14 mouse cellular contexts compared by ENCODE assay signal in the genomic region with DNA sequence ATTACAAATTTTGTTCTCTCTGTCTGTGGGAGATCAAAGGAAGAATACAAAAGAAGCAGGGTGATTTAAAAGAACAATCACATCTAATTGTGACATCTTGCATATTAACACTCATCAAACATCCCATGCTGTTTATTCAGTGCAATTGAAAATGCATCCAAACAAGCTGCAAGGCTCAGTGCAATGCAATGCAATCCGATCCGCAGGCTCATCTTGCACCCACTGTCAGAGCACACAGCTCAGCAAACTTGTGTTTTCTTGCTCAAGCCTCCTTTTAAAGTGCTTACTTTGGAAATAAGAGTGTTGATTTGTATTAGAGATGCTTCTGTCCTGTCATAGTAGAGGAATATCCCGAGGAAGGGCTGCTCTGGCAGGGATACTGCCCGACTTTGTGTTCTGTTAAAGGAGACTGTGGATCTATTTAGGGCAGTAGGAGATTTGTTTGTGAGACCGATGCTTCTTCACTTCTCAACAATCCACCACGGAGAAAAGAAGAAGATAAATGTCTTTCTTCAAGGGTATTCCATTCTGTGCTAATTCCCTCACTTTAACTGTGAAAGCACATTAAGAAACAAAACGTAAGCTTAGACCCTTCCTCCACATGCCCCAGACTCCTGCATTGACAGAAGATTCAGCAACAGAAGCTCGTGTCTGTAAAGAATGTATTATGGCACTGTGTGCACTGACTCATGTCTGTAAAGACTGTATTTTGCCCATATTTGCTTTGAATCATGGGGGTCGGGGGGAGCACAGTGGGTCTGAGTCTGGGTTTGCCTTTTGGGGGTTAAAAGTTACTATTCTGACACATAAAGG.
DNase-seq lines count a peak whose midpoint lies in the region; ATAC-seq lines count a peak whose summit lies in the region.
"Had no signal": no experiment of that assay in that cellular context is flagged by ENCODE, and none has a peak within 500 bp of the region (broad histone marks: within the 10 kb centered on the region; RNA-seq: fewer than 3 reads in every experiment).

No protein-coding gene starts in this region.

- 20% methylated on average over 9 of the region's 9 CpGs for WGBS in forebrain, embryonic 14.5 days
- 22% methylated on average over 9 of the region's 9 CpGs for whole genome bisulfite sequencing in midbrain, embryonic 10.5 days
- WGBS in neural tube, embryonic 15.5 days, result 13% methylated on average over 9 of the region's 9 CpGs
- WGBS in limb, embryonic 10.5 days, result 45% methylated on average over 9 of the region's 9 CpGs

- H3K4me1 ChIP-seq in forebrain, embryonic 14.5 days (ENCODE audit: control insufficient read depth, insufficient read depth, low read length), result 0 out of 2 replicates have a peak, but pooled peaks cover 3% of the 10 kb centered on the region
- H3K4me1 ChIP-seq in midbrain, embryonic 10.5 days, result peaks cover 13% of the 10 kb centered on the region
- H3K4me1 ChIP-seq in neural tube, embryonic 15.5 days, result peaks cover 8% of the 10 kb centered on the region
- no peaks in the 10 kb centered on the region for H3K4me1 ChIP-seq in limb, embryonic 10.5 days
- H3K4me1 ChIP-seq: intestine, embryonic 15.5 days; limb, embryonic 12.5 days had no signal

- DNase-seq in frontal cortex, postnatal 10 days (ENCODE audit: low spot score in 2 of 2), result no peak
- peak; percentile 31 for DNase-seq in forebrain, embryonic 14.5 days (ENCODE audit: low spot score)
- no peak for DNase-seq in midbrain, embryonic 10.5 days (ENCODE audit: low spot score)
- no peak for DNase-seq in limb, embryonic 10.5 days (ENCODE audit: low spot score)
- DNase-seq in gastrocnemius, postnatal 10 days, result no peak
- DNase-seq in heart, adult 9 months (ENCODE audit: low spot score in 2 of 2), result no peak
- DNase-seq: adrenal gland, adult 8-10 months; cerebellum, postnatal 36 days; thymus, postnatal 14 days had no signal

- H3K9ac ChIP-seq in forebrain, embryonic 14.5 days (ENCODE audit: low read length), result no peak overlapping the region
- no peak overlapping the region for H3K9ac ChIP-seq in neural tube, embryonic 15.5 days (replicated peaks)
- H3K9ac ChIP-seq: intestine, embryonic 15.5 days; limb, embryonic 12.5 days had no signal

- no peaks in the 10 kb centered on the region; the same call in 1 of the 2 replicates for H3K36me3 ChIP-seq in forebrain, embryonic 14.5 days (ENCODE audit: control insufficient read depth, insufficient read depth, low read length)
- no peaks in the 10 kb centered on the region for H3K36me3 ChIP-seq in midbrain, embryonic 10.5 days
- peaks cover 15% of the 10 kb centered on the region; the same call in 1 of the 2 replicates for H3K36me3 ChIP-seq in neural tube, embryonic 15.5 days
- H3K36me3 ChIP-seq in limb, embryonic 10.5 days, result no peaks in the 10 kb centered on the region
- H3K36me3 ChIP-seq: intestine, embryonic 15.5 days; limb, embryonic 12.5 days had no signal

- peak overlapping the region; percentile 2; the same call in 1 of the 2 replicates for H3K4me2 ChIP-seq in forebrain, embryonic 14.5 days (ENCODE audit: low read length)
- peak overlapping the region; percentile 41 for H3K4me2 ChIP-seq in neural tube, embryonic 15.5 days
- H3K4me2 ChIP-seq: intestine, embryonic 15.5 days; limb, embryonic 12.5 days had no signal

- no peaks in the 10 kb centered on the region for H3K27me3 ChIP-seq in forebrain, embryonic 14.5 days (replicated peaks; ENCODE audit: control insufficient read depth, insufficient read depth, low read length)
- H3K27me3 ChIP-seq in midbrain, embryonic 10.5 days (ENCODE audit: low read depth, poor library complexity, severe bottlenecking), result no peaks in the 10 kb centered on the region
- H3K27me3 ChIP-seq in neural tube, embryonic 15.5 days (replicated peaks), result no peaks in the 10 kb centered on the region
- no peaks in the 10 kb centered on the region for H3K27me3 ChIP-seq in limb, embryonic 10.5 days (ENCODE audit: low read depth, poor library complexity, severe bottlenecking)
- H3K27me3 ChIP-seq: intestine, embryonic 15.5 days; limb, embryonic 12.5 days had no signal

- no peaks in the 10 kb centered on the region for H3K9me3 ChIP-seq in forebrain, embryonic 14.5 days (replicated peaks; ENCODE audit: control insufficient read depth, low read length)
- no peaks in the 10 kb centered on the region for H3K9me3 ChIP-seq in midbrain, embryonic 10.5 days (replicated peaks)
- H3K9me3 ChIP-seq in neural tube, embryonic 15.5 days (replicated peaks), result no peaks in the 10 kb centered on the region
- no peaks in the 10 kb centered on the region for H3K9me3 ChIP-seq in limb, embryonic 10.5 days (replicated peaks)
- H3K9me3 ChIP-seq: intestine, embryonic 15.5 days; limb, embryonic 12.5 days had no signal

- no peak overlapping the region for H3K4me3 ChIP-seq in forebrain, embryonic 14.5 days (ENCODE audit: low read depth, low read length)
- H3K4me3 ChIP-seq in midbrain, embryonic 10.5 days, result no peak overlapping the region
- 0 out of 2 replicates have a peak overlapping the region, but pooled peaks have one; percentile 17 for H3K4me3 ChIP-seq in neural tube, embryonic 15.5 days (replicated peaks)
- H3K4me3 ChIP-seq in limb, embryonic 10.5 days, result no peak overlapping the region
- H3K4me3 ChIP-seq: intestine, embryonic 15.5 days; limb, embryonic 12.5 days had no signal

- peak; percentile 78 for ATAC-seq in frontal cortex, adult (ENCODE audit: low TSS enrichment)
- peak; percentile 56; the same call in 1 of the 2 replicates for ATAC-seq in forebrain, embryonic 14.5 days
- no peak; the same call in 1 of the 2 replicates for ATAC-seq in neural tube, embryonic 15.5 days (ENCODE audit: low FRiP score)
- ATAC-seq: intestine, embryonic 15.5 days had no signal

- no peak overlapping the region for H3K27ac ChIP-seq in forebrain, embryonic 14.5 days (ENCODE audit: low read depth, low read length)
- peak overlapping the region; percentile 23; the same call in 1 of the 2 replicates for H3K27ac ChIP-seq in midbrain, embryonic 10.5 days (replicated peaks)
- H3K27ac ChIP-seq in neural tube, embryonic 15.5 days (replicated peaks), result no peak overlapping the region
- H3K27ac ChIP-seq in limb, embryonic 10.5 days, result no peak overlapping the region
- H3K27ac ChIP-seq: intestine, embryonic 15.5 days; kidney, postnatal 0 days; limb, embryonic 12.5 days had no signal
